ENCODE assay signal across 8 mouse cellular contexts in the genomic region with DNA sequence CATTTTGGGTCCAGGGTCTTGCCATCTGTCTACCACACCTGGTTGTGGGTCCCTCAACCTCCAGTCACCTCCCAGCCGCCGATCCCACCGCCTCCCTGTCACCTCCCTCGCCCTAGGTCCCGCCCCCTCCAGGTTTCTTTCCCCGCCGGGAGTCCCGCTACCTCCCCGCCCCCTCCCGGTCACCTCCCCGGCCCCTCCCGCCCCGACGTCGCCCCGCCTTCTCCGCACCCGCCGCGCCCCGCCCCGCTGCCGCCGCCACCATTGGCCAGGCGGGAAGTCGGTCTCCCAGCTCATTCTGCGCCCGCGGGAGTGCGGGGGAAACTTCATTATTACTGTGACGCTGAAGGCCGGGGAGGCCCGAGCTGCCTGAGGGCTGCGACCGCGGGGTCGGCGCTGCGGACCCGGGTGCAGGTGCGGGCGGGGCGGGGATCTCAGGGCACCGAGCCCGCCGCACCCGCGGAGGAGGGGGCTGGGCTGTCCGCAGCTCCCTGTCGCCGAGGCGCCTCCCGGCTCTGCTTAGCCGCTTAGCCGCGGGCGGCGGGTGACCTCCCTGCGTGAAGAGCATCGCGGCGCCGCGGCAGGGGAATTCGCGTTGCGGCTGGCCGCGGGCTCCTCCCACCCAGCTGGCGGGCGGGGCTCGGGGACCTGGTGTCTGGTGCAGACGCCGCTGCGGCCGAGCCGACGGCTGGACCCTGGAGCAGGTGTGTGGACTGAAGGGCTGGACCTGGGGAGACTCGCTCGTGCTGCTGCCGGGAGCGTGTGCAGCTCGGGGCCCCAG. TPM values are rescaled to one million over a fixed set of nuclear protein-coding genes. Genes with fewer than 3 reads are reported as not detected.
DNase-seq lines count a peak whose midpoint lies in the region; TF ChIP-seq lines count a peak whose summit lies in the region.

Herc3 (plus strand) TSS at position 234 of the 778 bp plus-strand sequence.

- peak within 1 kb of the TSS; percentile 60 for H3K4me3 ChIP-seq in cerebellum, adult 2 months (replicated peaks; ENCODE audit: insufficient read depth, low read depth, low read length)

- peaks cover 6% of the 10 kb centered on the region; the same call in 1 of the 2 replicates for H3K4me1 ChIP-seq in cerebellum, adult 2 months (ENCODE audit: control insufficient read depth, insufficient read depth, low read length)

- under 1% methylated on average over 81 of the region's 83 CpGs for WGBS in cerebellum, adult 2 months

- H3K27me3 ChIP-seq in cerebellum, adult 2 months (ENCODE audit: control insufficient read depth, insufficient read depth, low read length): no peaks in the 10 kb centered on the region

- peak within 1 kb of the TSS; percentile 68 for H3K27ac ChIP-seq in cerebellum, adult 2 months (ENCODE audit: insufficient read depth, low read length)

- TF ChIP-seq CTCF in cerebellum, adult 2 months (IDR thresholded peaks at IDR 0.05; ENCODE audit: borderline replicate concordance, insufficient read depth, low read depth, low read length): no peak

- DNase-seq in MN1 (ENCODE audit: low spot score): peak; percentile 69
- peak; percentile 89 to 90 for DNase-seq in cerebellum, adult 2 months
- DNase-seq in forelimb bud, embryonic 11.5 days (ENCODE audit: low read depth, low spot score): peak; percentile 60
- peak; percentile 88 for DNase-seq in heart, postnatal 4 days
- peak; percentile 79 for DNase-seq in layer of hippocampus, adult 9-11 months
- peak; percentile 82 for DNase-seq in lung, postnatal 14 days
- DNase-seq in retina, embryonic 14.5 days (ENCODE audit: low spot score): peak; percentile 75
- peak; percentile 93 for DNase-seq in thymus, postnatal 4 days

- peak; percentile 59; the same call in 1 of the 2 replicates for TF ChIP-seq POLR2A in cerebellum, adult 2 months (IDR thresholded peaks at IDR 0.05; ENCODE audit: borderline replicate concordance, insufficient read depth, low read length)

RNA-seq across cellular contexts. Expression of gene Herc3, which starts in this region (rescaled TPM):
- 113 and 133 TPM in 2 replicates for polyA plus RNA-seq in cerebellum, adult 2 months (2012; rRNA removed)
- total RNA-seq in heart, postnatal 4 days (2021): 100 to 1,000 TPM; 116 to 127 TPM

Comparison
In these comparisons a context has a peak if more than half of its experiments do, and no peak if none do; other contexts are left out.
1. Peak in every context shown above with its lines: DNase-seq, H3K4me3 ChIP-seq and H3K27ac ChIP-seq.